Mouse (Mus musculus): Measurements from ENCODE around the gene Apip. TPM values are rescaled to one million over a fixed set of nuclear protein-coding genes. Genes with fewer than 3 reads are reported as not detected.

Apip gene
- 33.1 TPM for polyA plus RNA-seq (2014; fragmentation: Illumina TruSeq; extraction: RNeasy Lipid Tissue Mini Kit (QIAGEN cat#74804))

DNA sequence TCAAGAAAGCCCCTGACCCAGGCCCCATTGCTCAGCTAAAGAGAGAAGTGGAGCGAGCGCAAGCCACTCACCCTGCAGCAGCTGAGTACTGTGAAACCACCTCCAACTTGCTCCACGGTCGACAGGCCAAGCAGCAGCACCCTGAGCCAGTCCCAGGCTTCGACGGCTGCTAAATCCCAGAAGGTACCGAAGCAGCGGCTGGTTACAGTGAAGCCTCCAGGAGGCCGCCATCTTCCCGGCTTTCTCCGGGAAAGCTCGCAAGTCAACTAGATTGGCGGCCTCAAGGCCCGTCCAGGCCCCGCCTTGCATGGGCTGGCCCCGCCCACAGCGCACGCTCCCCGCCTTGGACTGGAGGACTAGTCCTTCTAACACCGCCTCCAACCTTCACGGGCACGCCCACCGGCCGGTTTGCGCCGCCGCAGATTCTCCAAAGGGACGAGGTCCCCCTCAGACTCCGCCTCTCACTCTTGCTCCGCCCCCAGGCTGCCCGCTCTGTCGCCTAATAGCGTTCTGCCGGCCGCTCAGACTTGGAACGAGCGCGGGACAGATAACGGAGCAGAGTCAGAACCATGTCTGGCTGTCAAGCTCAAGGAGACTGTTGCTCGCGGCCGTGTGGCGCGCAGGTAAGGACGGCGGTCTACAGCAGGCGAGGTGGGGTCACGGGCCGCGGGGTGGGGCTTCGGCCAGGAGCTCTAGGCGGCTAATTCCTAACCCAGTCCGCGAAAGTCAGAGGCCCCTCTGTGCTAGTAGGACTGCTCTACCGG lies at the start of gene Apip, which contains the start of gene Pdhx:
TSS of gene Apip (plus strand) at position 457 of the 764 bp plus-strand sequence.
TSS of gene Pdhx (minus strand) at position 295 of the 764 bp plus-strand sequence.

Other genes with a start within 250 kb of the Apip start
- gene Cd44, start 172.0 kb upstream of the Apip start, polyA plus RNA-seq (2014; fragmentation: Illumina TruSeq; extraction: RNeasy Lipid Tissue Mini Kit (QIAGEN cat#74804)): 28.7 TPM
- 34.6 TPM for gene Pdhx, start 162 bp upstream of the Apip start, polyA plus RNA-seq (2014; fragmentation: Illumina TruSeq; extraction: RNeasy Lipid Tissue Mini Kit (QIAGEN cat#74804))
- 57.5 TPM for gene Ehf, start 229.6 kb downstream of the Apip start, polyA plus RNA-seq (2014; fragmentation: Illumina TruSeq; extraction: RNeasy Lipid Tissue Mini Kit (QIAGEN cat#74804))